Comparison of ENCODE assay signal across 11 mouse cellular contexts in genomic region chr2:166010321-166010720, GRCm38 (mm10). TPM values are rescaled to one million over a fixed set of nuclear protein-coding genes. Genes with fewer than 3 reads are reported as not detected.
DNase-seq lines count a peak whose midpoint lies in the region; ATAC-seq and TF ChIP-seq lines count a peak whose summit lies in the region.
"Had no signal": no experiment of that assay in that cellular context is flagged by ENCODE, and none has a peak within 500 bp of the region (broad histone marks: within the 10 kb centered on the region; RNA-seq: fewer than 3 reads in every experiment).

No protein-coding gene starts in this region.

- H3K4me3 ChIP-seq in heart, embryonic 15.5 days = no peak overlapping the region
- H3K4me3 ChIP-seq in stomach, embryonic 14.5 days (ENCODE audit: low read depth, low read length) = no peak overlapping the region
- H3K4me3 ChIP-seq in stomach, postnatal 0 days (ENCODE audit: low read depth, low read length) = no peak overlapping the region
- H3K4me3 ChIP-seq: embryonic facial prominence, embryonic 13.5 days; limb, embryonic 12.5 days had no signal

- peak overlapping the region; percentile 60 for H3K27ac ChIP-seq in heart, embryonic 15.5 days
- 0 out of 2 replicates have a peak overlapping the region, but pooled peaks have one; percentile 39 for H3K27ac ChIP-seq in stomach, embryonic 14.5 days (ENCODE audit: low read length)
- H3K27ac ChIP-seq in stomach, postnatal 0 days (replicated peaks) = no peak overlapping the region
- H3K27ac ChIP-seq: limb, embryonic 12.5 days had no signal

- no peaks in the 10 kb centered on the region for H3K9me3 ChIP-seq in heart, embryonic 15.5 days (replicated peaks)
- H3K9me3 ChIP-seq in stomach, embryonic 14.5 days (ENCODE audit: control insufficient read depth, low read depth, low read length) = no peaks in the 10 kb centered on the region
- no peaks in the 10 kb centered on the region for H3K9me3 ChIP-seq in stomach, postnatal 0 days (ENCODE audit: control insufficient read depth, low read length)
- H3K9me3 ChIP-seq: embryonic facial prominence, embryonic 13.5 days; limb, embryonic 12.5 days had no signal

- ATAC-seq in heart, embryonic 15.5 days (replicated peaks; ENCODE audit: insufficient number of reproducible peaks, insufficient read depth, low FRiP score, low read depth) = no peak
- ATAC-seq in stomach, embryonic 14.5 days (ENCODE audit: insufficient number of reproducible peaks, insufficient read depth, low FRiP score, low read depth) = no peak
- no peak for ATAC-seq in stomach, postnatal 0 days (ENCODE audit: low FRiP score, low TSS enrichment)
- no peak for ATAC-seq in megakaryocyte-erythroid progenitor cell, adult 5-6 weeks (replicated peaks; ENCODE audit: low FRiP score, low TSS enrichment, poor library complexity, severe bottlenecking)

- H3K9ac ChIP-seq in heart, embryonic 15.5 days = no peak overlapping the region
- no peak overlapping the region for H3K9ac ChIP-seq in stomach, embryonic 14.5 days (replicated peaks; ENCODE audit: low read depth, low read length)
- no peak overlapping the region for H3K9ac ChIP-seq in stomach, postnatal 0 days (ENCODE audit: low read length)
- H3K9ac ChIP-seq: embryonic facial prominence, embryonic 13.5 days; limb, embryonic 12.5 days had no signal

- WGBS in heart, embryonic 15.5 days = 42% methylated on average over 12 of the region's 12 CpGs
- WGBS in stomach, embryonic 14.5 days = 58% methylated on average over 12 of the region's 12 CpGs
- WGBS in stomach, postnatal 0 days = 42% methylated on average over 12 of the region's 12 CpGs

- H3K36me3 ChIP-seq in heart, embryonic 15.5 days = no peaks in the 10 kb centered on the region
- H3K36me3 ChIP-seq in stomach, embryonic 14.5 days (ENCODE audit: control insufficient read depth, insufficient read depth, low read length) = no peaks in the 10 kb centered on the region
- no peaks in the 10 kb centered on the region for H3K36me3 ChIP-seq in stomach, postnatal 0 days (ENCODE audit: control insufficient read depth, insufficient read depth, low read length)
- H3K36me3 ChIP-seq: embryonic facial prominence, embryonic 13.5 days; limb, embryonic 12.5 days had no signal

- TF ChIP-seq EP300 in stomach, postnatal 0 days (optimal IDR thresholded peaks at IDR 0.05) = no peak

- H3K4me1 ChIP-seq in heart, embryonic 15.5 days (replicated peaks) = peaks cover 46% of the 10 kb centered on the region
- H3K4me1 ChIP-seq in stomach, embryonic 14.5 days (ENCODE audit: control insufficient read depth, insufficient read depth, low read length) = peaks cover 38% of the 10 kb centered on the region
- 0 out of 2 replicates have a peak, but pooled peaks cover 9% of the 10 kb centered on the region for H3K4me1 ChIP-seq in stomach, postnatal 0 days (replicated peaks; ENCODE audit: control insufficient read depth, insufficient read depth)

- no peak for TF ChIP-seq CTCF in stomach, postnatal 0 days (IDR thresholded peaks at IDR 0.05; ENCODE audit: low read depth)

- 0 out of 2 replicates have a peak overlapping the region, but pooled peaks have one; percentile 22 for H3K4me2 ChIP-seq in heart, embryonic 15.5 days
- 0 out of 2 replicates have a peak overlapping the region, but pooled peaks have one; percentile 14 for H3K4me2 ChIP-seq in stomach, embryonic 14.5 days (replicated peaks; ENCODE audit: low read depth, low read length)
- H3K4me2 ChIP-seq in stomach, postnatal 0 days (replicated peaks; ENCODE audit: low read depth) = no peak overlapping the region
- H3K4me2 ChIP-seq: embryonic facial prominence, embryonic 13.5 days; limb, embryonic 12.5 days had no signal

- H3K27me3 ChIP-seq in heart, embryonic 15.5 days = no peaks in the 10 kb centered on the region
- no peaks in the 10 kb centered on the region for H3K27me3 ChIP-seq in stomach, embryonic 14.5 days (ENCODE audit: control insufficient read depth, insufficient read depth, low read length)
- H3K27me3 ChIP-seq in stomach, postnatal 0 days (ENCODE audit: control insufficient read depth, insufficient read depth, low read length) = no peaks in the 10 kb centered on the region
- H3K27me3 ChIP-seq: embryonic facial prominence, embryonic 13.5 days; limb, embryonic 12.5 days had no signal

- peak; percentile 38 to 49 for DNase-seq in cerebellum, postnatal 14 days
- DNase-seq in cerebellum, adult 9-11 months = no peak
- DNase-seq in heart, adult 11 months = no peak
- DNase-seq in stomach, postnatal 0 days (ENCODE audit: low spot score) = no peak
- no peak for DNase-seq in thymus, postnatal 4 days
- DNase-seq: adrenal gland, adult 8-10 months had no signal

RNA-seq across cellular contexts. Expression of gene Ncoa3, which starts 17.9 kb away (rescaled TPM):
- 8.7 and 11.0 TPM in 2 replicates for polyA plus RNA-seq in heart, embryonic 15.5 days (2015; fragmentation: Nextera tagmentation; extraction: Ambion mirVana)
- 22.8 and 25.7 TPM in 2 replicates for polyA plus RNA-seq in stomach, embryonic 14.5 days (2014; fragmentation: Nextera tagmentation; extraction: Ambion mirVana)
- polyA plus RNA-seq in stomach, postnatal 0 days (2015; fragmentation: Nextera tagmentation; extraction: Ambion mirVana) = 7.5 and 8.3 TPM in 2 replicates
- 8.3 and 21.1 TPM in 2 replicates for total RNA-seq in megakaryocyte-erythroid progenitor cell, adult 5-6 weeks (2014; fragmentation: Nextera tagmentation)
- total RNA-seq in megakaryocyte-erythroid progenitor cell, adult 5-6 weeks (2017) = 8.8 and 15.9 TPM in 2 replicates

Comparison
In these comparisons a context has a peak if more than half of its experiments do, and no peak if none do; other contexts are left out.
1. DNase-seq: peak in cerebellum, postnatal 14 days (2 of 2); none in cerebellum, adult 9-11 months (single experiment), heart, adult 11 months (single experiment), stomach, postnatal 0 days (single experiment) and thymus, postnatal 4 days (single experiment).